ENCODE assay signal across 8 mouse cellular contexts in genomic region chr4:102226700-102227099, GRCm38 (mm10).
DNase-seq lines count a peak whose midpoint lies in the region; ATAC-seq and TF ChIP-seq lines count a peak whose summit lies in the region.

No protein-coding gene starts in this region.

- H3K79me2 ChIP-seq in liver, adult 2 months (ENCODE audit: control insufficient read depth, insufficient read depth, low read length) = no peaks in the 10 kb centered on the region

- H3K9me3 ChIP-seq in forebrain, embryonic 15.5 days = no peaks in the 10 kb centered on the region
- H3K9me3 ChIP-seq in forebrain, embryonic 10.5 days = no peaks in the 10 kb centered on the region
- H3K9me3 ChIP-seq in liver, embryonic 11.5 days (ENCODE audit: control insufficient read depth, low read length) = no peaks in the 10 kb centered on the region
- H3K9me3 ChIP-seq in neural tube, embryonic 13.5 days = no peaks in the 10 kb centered on the region

- H3K4me1 ChIP-seq in forebrain, embryonic 15.5 days = peaks cover 14% of the 10 kb centered on the region
- H3K4me1 ChIP-seq in forebrain, embryonic 10.5 days = peaks cover 5% of the 10 kb centered on the region
- no peaks in the 10 kb centered on the region for H3K4me1 ChIP-seq in liver, adult 2 months (ENCODE audit: control insufficient read depth, insufficient read depth, low read length)
- no peaks in the 10 kb centered on the region for H3K4me1 ChIP-seq in liver, embryonic 11.5 days (replicated peaks; ENCODE audit: control insufficient read depth, insufficient read depth, low read length)
- H3K4me1 ChIP-seq in neural tube, embryonic 13.5 days (replicated peaks) = 0 out of 2 replicates have a peak, but pooled peaks cover 5% of the 10 kb centered on the region

- H3K36me3 ChIP-seq in forebrain, embryonic 15.5 days = no peaks in the 10 kb centered on the region
- no peaks in the 10 kb centered on the region for H3K36me3 ChIP-seq in forebrain, embryonic 10.5 days (replicated peaks)
- no peaks in the 10 kb centered on the region for H3K36me3 ChIP-seq in liver, adult 2 months (ENCODE audit: control insufficient read depth, insufficient read depth, low read length)
- no peaks in the 10 kb centered on the region for H3K36me3 ChIP-seq in liver, embryonic 11.5 days (ENCODE audit: control insufficient read depth, insufficient read depth, low read length)
- H3K36me3 ChIP-seq in neural tube, embryonic 13.5 days = no peaks in the 10 kb centered on the region

- H3K27ac ChIP-seq in forebrain, embryonic 15.5 days (replicated peaks) = no peak overlapping the region
- H3K27ac ChIP-seq in forebrain, embryonic 10.5 days = no peak overlapping the region
- no peak overlapping the region for H3K27ac ChIP-seq in liver, adult 2 months (replicated peaks; ENCODE audit: insufficient read depth, low read depth, low read length)
- H3K27ac ChIP-seq in liver, embryonic 11.5 days (ENCODE audit: low read depth, low read length) = no peak overlapping the region
- no peak overlapping the region for H3K27ac ChIP-seq in neural tube, embryonic 13.5 days (replicated peaks)

- no peak overlapping the region for H3K4me2 ChIP-seq in forebrain, embryonic 15.5 days (replicated peaks)
- no peak overlapping the region for H3K4me2 ChIP-seq in liver, embryonic 11.5 days
- no peak overlapping the region for H3K4me2 ChIP-seq in neural tube, embryonic 13.5 days

- no peak overlapping the region for H3K9ac ChIP-seq in forebrain, embryonic 15.5 days (replicated peaks)
- no peak overlapping the region for H3K9ac ChIP-seq in liver, adult 2 months (ENCODE audit: low read depth, low read length)
- no peak overlapping the region for H3K9ac ChIP-seq in liver, embryonic 11.5 days (ENCODE audit: low read depth, low read length)
- no peak overlapping the region for H3K9ac ChIP-seq in neural tube, embryonic 13.5 days

- no peak overlapping the region for H3K4me3 ChIP-seq in forebrain, embryonic 15.5 days
- no peak overlapping the region for H3K4me3 ChIP-seq in forebrain, embryonic 10.5 days
- no peak overlapping the region for H3K4me3 ChIP-seq in liver, adult 2 months (ENCODE audit: insufficient read depth, low read depth, low read length)
- H3K4me3 ChIP-seq in liver, embryonic 11.5 days (ENCODE audit: low read depth, low read length) = no peak overlapping the region
- H3K4me3 ChIP-seq in neural tube, embryonic 13.5 days = no peak overlapping the region

- 0 out of 2 replicates have a peak, but pooled peaks have one; percentile 48 for ATAC-seq in forebrain, embryonic 15.5 days (replicated peaks)
- ATAC-seq in liver, embryonic 11.5 days (replicated peaks; ENCODE audit: low FRiP score) = no peak
- peak; percentile 32; the same call in 1 of the 2 replicates for ATAC-seq in neural tube, embryonic 13.5 days (ENCODE audit: low read depth)
- ATAC-seq in frontal cortex, adult (ENCODE audit: low TSS enrichment) = no peak

- H3K27me3 ChIP-seq in forebrain, embryonic 15.5 days = no peaks in the 10 kb centered on the region
- no peaks in the 10 kb centered on the region for H3K27me3 ChIP-seq in forebrain, embryonic 10.5 days (ENCODE audit: poor library complexity, severe bottlenecking)
- H3K27me3 ChIP-seq in liver, adult 2 months (ENCODE audit: control insufficient read depth, insufficient read depth, low read length) = no peaks in the 10 kb centered on the region
- H3K27me3 ChIP-seq in liver, embryonic 11.5 days (replicated peaks; ENCODE audit: control insufficient read depth, insufficient read depth, low read length) = no peaks in the 10 kb centered on the region
- no peaks in the 10 kb centered on the region for H3K27me3 ChIP-seq in neural tube, embryonic 13.5 days

- TF ChIP-seq CTCF in liver, adult 2 months (IDR thresholded peaks at IDR 0.05; ENCODE audit: low read depth, low read length) = peak; percentile 53

- no peak for TF ChIP-seq POLR2A in liver, adult 2 months (IDR thresholded peaks at IDR 0.05; ENCODE audit: extremely low read depth, insufficient read depth, low read length)

- no peak for DNase-seq in forebrain, embryonic 10.5 days (ENCODE audit: extremely low spot score, low spot score)
- DNase-seq in liver, adult 2 months (ENCODE audit: extremely low read depth, low read depth, low spot score) = peak; percentile 36
- no peak for DNase-seq in liver, embryonic 11.5 days (ENCODE audit: low spot score)
- peak; percentile 75 for DNase-seq in brain, adult 2 months (ENCODE audit: low read depth, low spot score)
- peak; percentile 32 to 39 for DNase-seq in kidney, postnatal 25 days

Comparison
In these comparisons a context has a peak if more than half of its experiments do, and no peak if none do; other contexts are left out.
1. DNase-seq: peak in liver, adult 2 months (single experiment), brain, adult 2 months (single experiment) and kidney, postnatal 25 days (2 of 2); none in forebrain, embryonic 10.5 days (single experiment) and liver, embryonic 11.5 days (single experiment).
2. ATAC-seq: peak in forebrain, embryonic 15.5 days (single experiment) and neural tube, embryonic 13.5 days (single experiment); none in liver, embryonic 11.5 days (single experiment) and frontal cortex, adult (single experiment).